Mouse (Mus musculus): Measurements from ENCODE around the gene Hist1h4i. TPM values are rescaled to one million over a fixed set of nuclear protein-coding genes. Genes with fewer than 3 reads are reported as not detected.
A peak's percentile ranks its signal among the peaks of the same experiment; 100 is the strongest.
"Not testable (repeated sequence)": the region's sequence is repeated elsewhere in the genome, so short reads cannot be mapped to it uniquely, and the experiment has no call there.

The Hist1h4i gene
- polyA plus RNA-seq, 1 experiment from 2014 or later = 20.1 TPM

DNA sequence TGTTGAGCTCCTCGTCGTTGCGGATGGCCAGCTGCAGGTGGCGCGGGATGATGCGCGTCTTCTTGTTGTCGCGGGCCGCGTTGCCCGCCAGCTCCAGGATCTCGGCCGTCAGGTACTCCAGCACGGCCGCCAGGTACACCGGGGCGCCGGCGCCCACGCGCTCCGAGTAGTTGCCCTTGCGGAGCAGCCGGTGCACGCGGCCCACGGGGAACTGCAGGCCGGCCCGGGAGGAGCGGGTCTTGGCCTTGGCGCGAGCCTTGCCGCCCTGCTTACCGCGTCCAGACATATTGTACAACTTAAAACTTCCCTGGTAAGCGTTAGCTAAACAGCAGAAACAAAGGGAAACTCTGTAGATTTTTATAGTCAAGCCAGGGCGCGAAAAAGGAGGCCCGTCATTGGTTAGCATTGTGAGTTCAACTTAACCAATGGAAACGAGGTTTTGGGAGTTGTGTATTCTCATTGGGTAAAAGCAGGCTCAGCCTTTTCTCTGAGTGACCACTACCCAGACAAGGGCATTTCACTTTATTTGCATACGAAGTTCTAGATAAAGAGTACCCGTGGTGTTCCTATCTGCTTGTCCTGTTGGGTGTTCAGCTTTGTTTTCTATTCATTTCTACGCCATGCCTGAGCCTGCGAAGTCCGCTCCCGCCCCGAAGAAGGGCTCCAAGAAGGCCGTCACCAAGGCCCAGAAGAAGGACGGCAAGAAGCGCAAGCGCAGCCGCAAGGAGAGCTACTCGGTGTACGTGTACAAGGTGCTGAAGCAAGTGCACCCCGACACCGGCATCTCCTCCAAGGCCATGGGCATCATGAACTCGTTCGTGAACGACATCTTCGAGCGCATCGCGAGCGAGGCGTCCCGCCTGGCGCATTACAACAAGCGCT lies 5.7 kb downstream of the Hist1h4i start, which contains the start of the genes Hist1h2ah and Hist1h2bk:
Gene Hist1h2ah, minus strand, starts transcription at position 302 of the 882 bp plus-strand sequence.
Gene Hist1h2bk, plus strand, starts transcription at position 604 of the 882 bp plus-strand sequence.
- not testable (repeated sequence) for H3K36me3 ChIP-seq, H3K27me3 ChIP-seq, H3K9me3 ChIP-seq
- Histone ChIP-seq H3K4me1 (replicated peaks) (peaks cover 27% of the 10 kb centered on the region), H3K4me2 (replicated peaks) (peak within 1 kb of the TSS; percentile 70), H3K9ac (replicated peaks) (peak within 1 kb of the TSS; percentile 57), H3K27ac (peak within 1 kb of the TSS; percentile 80), H3K4me3 (replicated peaks) (peak within 1 kb of the TSS; percentile 43)
- WGBS = under 1% methylated on average over 24 of the region's 69 CpGs
- peak; percentile 98 for ATAC-seq

DNA sequence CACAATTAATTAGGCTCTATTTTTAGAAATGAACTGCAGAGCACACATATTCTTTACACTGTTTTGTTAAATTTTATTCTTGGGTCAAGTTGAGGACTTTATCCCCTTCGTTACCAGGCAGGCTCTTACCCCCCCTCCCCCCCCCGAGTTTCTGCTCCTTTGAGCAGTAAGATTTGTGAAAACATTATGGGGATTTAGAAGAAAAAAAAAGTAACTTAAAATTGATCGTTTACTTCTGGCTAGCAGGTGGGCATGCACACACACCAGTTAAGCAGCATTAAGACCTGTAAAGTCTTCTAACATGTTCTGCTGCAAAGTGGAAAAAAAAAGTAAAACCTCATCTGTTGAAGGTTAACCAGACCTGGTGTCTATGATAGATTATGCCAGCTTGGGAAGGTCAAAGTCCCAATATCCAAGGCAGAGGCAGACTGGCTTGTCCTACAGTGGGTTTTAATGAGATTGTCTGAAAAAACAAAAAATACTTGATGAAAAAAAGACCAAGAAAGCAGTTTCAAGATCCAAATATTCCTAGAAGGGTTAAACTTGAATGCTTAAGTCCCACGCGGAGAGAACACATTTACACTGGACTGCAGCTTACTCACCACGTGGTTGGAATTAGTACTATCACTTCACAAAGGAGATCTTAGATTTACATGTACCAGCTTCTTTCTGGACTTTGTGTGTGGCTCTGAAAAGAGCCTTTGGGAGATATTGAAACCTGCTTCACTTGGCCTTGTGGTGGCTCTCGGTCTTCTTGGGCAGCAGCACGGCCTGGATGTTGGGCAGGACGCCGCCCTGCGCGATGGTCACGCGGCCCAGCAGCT lies 6.5 kb downstream of the Hist1h4i start:
- no peaks in the 10 kb centered on the region for H3K27me3 ChIP-seq
- no peak overlapping the region for H3K27ac ChIP-seq
- peak overlapping the region; percentile 70 for H3K4me2 ChIP-seq (replicated peaks)
- H3K36me3 ChIP-seq = no peaks in the 10 kb centered on the region
- no peaks in the 10 kb centered on the region for H3K9me3 ChIP-seq
- H3K4me3 ChIP-seq (replicated peaks) = peak overlapping the region; percentile 43
- under 1% methylated on average over 14 of the region's 14 CpGs for WGBS
- ATAC-seq = no peak
- H3K4me1 ChIP-seq (replicated peaks) = peaks cover 19% of the 10 kb centered on the region
- peak overlapping the region; percentile 54 for H3K9ac ChIP-seq (replicated peaks)

DNA sequence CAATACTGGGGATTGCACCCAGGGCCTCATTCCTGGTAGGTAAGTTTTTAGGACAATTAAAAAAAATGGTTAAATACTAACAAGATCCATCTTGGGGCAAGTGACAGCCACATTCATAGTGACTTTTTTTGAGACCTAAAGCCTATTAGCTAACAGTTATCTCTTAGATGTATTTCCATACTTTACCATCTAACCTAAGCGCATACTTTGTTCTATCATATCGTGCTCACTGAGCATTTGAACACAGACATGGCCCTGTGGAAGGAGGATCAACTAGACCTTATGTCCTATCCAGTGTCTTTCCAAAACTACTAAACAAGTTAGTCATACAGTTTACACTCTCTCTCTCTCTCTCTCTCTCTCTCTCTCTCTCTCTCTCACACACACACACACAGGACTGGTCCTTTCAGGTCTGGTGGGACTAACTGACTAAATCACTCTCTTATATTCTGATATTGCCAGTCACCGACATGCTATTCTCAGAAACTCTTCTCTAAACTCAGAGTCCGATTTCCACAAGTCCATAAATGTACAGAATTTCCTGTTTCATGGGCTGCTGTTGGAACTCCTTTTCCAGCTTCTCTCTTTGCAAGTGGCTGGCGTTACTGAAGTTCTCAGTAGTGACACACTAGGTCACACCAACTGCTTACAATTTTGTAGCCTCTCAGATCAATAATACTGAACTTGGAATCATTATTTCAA lies 7.3 kb downstream of the Hist1h4i start:
- H3K4me2 ChIP-seq (replicated peaks) = peak overlapping the region; percentile 70
- no peak overlapping the region for H3K27ac ChIP-seq
- H3K36me3 ChIP-seq = no peaks in the 10 kb centered on the region
- no peak for ATAC-seq
- WGBS = 52% methylated on average over 5 of the region's 5 CpGs
- peaks cover 19% of the 10 kb centered on the region for H3K4me1 ChIP-seq (replicated peaks)
- no peaks in the 10 kb centered on the region for H3K27me3 ChIP-seq
- H3K4me3 ChIP-seq (replicated peaks) = peak overlapping the region; percentile 43
- no peak overlapping the region for H3K9ac ChIP-seq (replicated peaks)
- no peaks in the 10 kb centered on the region for H3K9me3 ChIP-seq

DNA sequence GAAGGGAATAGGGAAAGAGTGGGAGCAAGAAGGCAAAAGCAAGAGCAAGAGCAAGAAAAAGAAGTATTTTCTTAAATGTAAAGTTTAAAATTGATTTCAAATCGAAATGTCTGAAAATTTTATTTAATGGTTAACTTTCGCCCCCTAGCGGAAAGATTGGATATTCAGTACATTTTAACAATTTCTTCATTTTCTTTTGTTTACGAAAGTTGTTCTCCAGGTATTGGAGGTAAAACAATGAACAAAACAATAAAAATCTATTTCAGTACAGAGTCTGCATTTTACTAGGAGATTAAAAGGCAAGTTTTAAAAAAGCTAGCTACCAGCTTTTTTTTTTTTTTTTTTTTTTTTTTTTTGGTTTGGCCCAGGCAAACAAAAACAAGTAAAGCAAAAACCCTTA lies 10.7 kb downstream of the Hist1h4i start:
- H3K4me3 ChIP-seq (replicated peaks) = no peak overlapping the region
- 19% methylated on average over 4 of the region's 4 CpGs for WGBS
- no peak overlapping the region for H3K4me2 ChIP-seq (replicated peaks)
- H3K4me1 ChIP-seq (replicated peaks) = peaks cover 20% of the 10 kb centered on the region
- no peak overlapping the region for H3K9ac ChIP-seq (replicated peaks)
- no peaks in the 10 kb centered on the region for H3K9me3 ChIP-seq
- no peak for ATAC-seq
- no peaks in the 10 kb centered on the region for H3K27me3 ChIP-seq
- H3K27ac ChIP-seq = no peak overlapping the region
- H3K36me3 ChIP-seq = no peaks in the 10 kb centered on the region

DNA sequence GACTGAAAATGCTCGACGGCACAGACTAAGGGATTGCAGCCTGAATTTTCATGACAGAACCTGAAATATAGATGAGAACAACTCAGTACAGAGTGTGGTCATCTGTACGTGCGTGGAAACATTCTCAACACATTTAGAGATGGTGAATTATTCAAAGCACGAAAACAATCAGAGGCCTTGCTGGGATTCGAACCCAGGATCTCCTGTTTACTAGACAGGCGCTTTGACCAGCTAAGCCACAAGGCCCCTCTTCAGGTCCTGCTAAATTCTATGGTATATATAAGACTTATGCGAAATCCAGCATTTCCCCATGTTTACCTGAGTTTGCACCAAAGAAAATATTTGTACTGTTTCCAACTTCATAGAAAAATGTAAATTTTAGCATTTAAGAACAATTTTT lies 11.2 kb downstream of the Hist1h4i start:
- WGBS = 28% methylated on average over 8 of the region's 8 CpGs

DNA sequence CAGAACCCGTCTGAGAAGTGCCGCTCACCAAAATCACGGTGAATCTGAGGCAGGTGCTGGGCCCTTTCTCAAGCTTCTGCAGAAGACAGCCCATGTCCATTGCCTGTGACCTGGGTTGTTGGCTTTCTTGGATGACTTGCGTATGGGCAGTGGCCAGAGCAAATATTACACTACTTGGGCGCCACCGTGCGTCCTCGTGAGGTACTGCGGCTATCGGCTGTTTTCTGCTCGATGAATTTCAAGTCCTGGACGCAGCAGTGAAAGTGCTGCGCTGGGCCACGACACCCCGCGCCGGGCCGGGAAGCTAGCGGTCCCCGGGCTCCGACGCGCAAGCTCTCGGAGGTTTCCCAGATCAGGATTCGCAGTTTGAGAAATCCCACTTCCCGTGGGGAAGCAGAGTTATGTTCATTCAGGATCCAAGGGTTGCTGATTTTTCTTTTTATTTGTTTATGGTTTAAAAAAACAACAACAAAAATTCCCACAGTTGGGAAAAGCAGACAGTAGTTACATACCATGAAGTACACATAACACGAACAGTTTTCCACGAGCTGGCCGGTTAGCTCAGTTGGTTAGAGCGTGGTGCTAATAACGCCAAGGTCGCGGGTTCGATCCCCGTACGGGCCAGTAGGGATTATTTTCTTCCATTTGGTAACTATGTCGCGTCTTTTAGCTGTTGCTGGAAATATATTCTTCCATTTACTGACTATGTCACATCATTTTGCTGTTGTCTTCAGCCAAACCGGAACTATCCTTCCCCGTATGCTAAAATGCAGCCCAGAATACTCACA lies 12.3 kb downstream of the Hist1h4i start:
- peak overlapping the region; percentile 71; the same call in 1 of the 2 replicates for H3K27ac ChIP-seq
- peak; percentile 79 for ATAC-seq
- peaks cover 5% of the 10 kb centered on the region for H3K27me3 ChIP-seq
- peak overlapping the region; percentile 52 for H3K4me3 ChIP-seq (replicated peaks)
- H3K9me3 ChIP-seq = no peaks in the 10 kb centered on the region
- peak overlapping the region; percentile 75 for H3K9ac ChIP-seq (replicated peaks)
- under 1% methylated on average over 40 of the region's 40 CpGs for WGBS
- H3K36me3 ChIP-seq = no peaks in the 10 kb centered on the region
- peak overlapping the region; percentile 64 for H3K4me2 ChIP-seq (replicated peaks)
- H3K4me1 ChIP-seq (replicated peaks) = peaks cover 12% of the 10 kb centered on the region

More for the DNA sequence above, 11.2 kb downstream of the Hist1h4i start:
- no peak overlapping the region for H3K9ac ChIP-seq (replicated peaks)
- no peak overlapping the region for H3K27ac ChIP-seq
- no peak overlapping the region for H3K4me2 ChIP-seq (replicated peaks)
- no peak overlapping the region for H3K4me3 ChIP-seq (replicated peaks)
- H3K9me3 ChIP-seq = no peaks in the 10 kb centered on the region
- H3K27me3 ChIP-seq = no peaks in the 10 kb centered on the region
- peaks cover 19% of the 10 kb centered on the region for H3K4me1 ChIP-seq (replicated peaks)
- ATAC-seq = no peak
- no peaks in the 10 kb centered on the region for H3K36me3 ChIP-seq

DNA sequence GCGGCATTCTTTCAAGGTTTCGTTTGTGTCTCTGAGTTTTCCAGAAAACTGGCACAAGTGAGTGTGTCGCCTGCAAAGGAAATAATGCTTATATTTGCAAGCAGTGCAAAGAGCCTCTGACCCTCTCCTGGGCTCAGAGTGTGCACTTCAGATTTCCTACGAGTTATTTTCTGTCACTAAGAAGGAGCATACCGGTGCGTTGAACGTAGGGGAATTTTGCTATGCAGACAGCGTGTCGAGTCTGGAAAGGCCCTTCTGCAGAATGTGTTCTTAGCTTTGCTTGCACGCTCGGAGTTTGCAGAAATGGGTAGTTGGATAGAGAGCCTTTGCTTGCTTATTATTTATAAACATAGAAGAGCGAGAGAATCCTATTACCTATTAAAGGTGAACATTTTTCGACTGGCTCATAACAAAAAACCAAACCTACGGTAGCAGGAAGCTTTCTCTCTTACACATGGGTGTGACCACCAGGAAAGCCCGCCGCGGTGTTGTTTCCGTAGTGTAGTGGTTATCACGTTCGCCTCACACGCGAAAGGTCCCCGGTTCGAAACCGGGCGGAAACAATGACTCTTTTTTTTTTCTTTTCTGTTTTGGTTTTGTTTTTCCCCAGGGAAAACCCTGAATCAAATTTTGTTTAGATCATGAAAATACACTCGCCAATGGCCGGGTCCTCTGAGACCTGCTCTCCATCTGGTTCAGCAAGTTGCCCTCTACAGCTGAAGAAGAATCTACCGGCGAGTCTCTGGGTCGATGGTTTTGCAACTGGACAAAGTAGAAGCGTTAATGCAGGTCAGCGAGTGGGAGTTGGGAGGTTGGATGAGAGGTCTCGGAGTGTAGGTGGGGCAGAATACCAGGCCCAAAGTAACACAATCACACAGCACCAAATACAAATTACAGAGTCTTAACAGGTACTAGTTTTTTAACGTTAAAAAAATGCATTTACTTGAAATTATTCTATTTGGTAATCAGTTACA lies 14.8 kb downstream of the Hist1h4i start:
- WGBS = 1% methylated on average over 35 of the region's 35 CpGs
- peak; percentile 9; the same call in 1 of the 2 replicates for ATAC-seq
- H3K4me3 ChIP-seq (replicated peaks) = peak overlapping the region; percentile 43
- H3K9ac ChIP-seq (replicated peaks) = peak overlapping the region; percentile 61
- peak overlapping the region; percentile 59 for H3K27ac ChIP-seq
- peaks cover 5% of the 10 kb centered on the region for H3K27me3 ChIP-seq
- H3K9me3 ChIP-seq = no peaks in the 10 kb centered on the region
- no peaks in the 10 kb centered on the region for H3K36me3 ChIP-seq
- H3K4me2 ChIP-seq (replicated peaks) = peak overlapping the region; percentile 65
- peaks cover 16% of the 10 kb centered on the region for H3K4me1 ChIP-seq (replicated peaks)

DNA sequence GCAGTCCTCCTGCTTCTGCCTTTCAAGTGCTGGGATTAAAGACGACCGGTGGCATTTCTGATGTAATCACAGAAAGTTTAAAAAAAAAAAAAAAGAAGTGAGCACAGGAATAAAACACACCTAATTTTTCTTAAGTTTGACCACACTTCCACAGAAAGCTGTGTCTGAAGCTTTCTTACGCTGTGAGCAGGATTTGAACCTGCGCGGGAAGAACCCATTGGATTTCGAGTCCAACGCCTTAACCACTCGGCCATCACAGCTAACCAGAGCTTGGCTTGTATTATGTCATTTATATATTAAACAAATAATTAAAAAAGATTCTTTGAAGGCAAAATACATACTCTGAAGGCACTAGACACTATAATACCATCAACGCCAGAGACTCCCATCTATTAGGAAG lies 18.9 kb downstream of the Hist1h4i start:
- Histone ChIP-seq H3K4me1 (replicated peaks) (peaks cover 31% of the 10 kb centered on the region), H3K9me3 (no peaks in the 10 kb centered on the region), H3K27ac (no peak overlapping the region), H3K4me3 (replicated peaks) (peak overlapping the region; percentile 43), H3K4me2 (replicated peaks) (peak overlapping the region; percentile 58), H3K27me3 (peaks cover 42% of the 10 kb centered on the region), H3K9ac (replicated peaks) (no peak overlapping the region), H3K36me3 (no peaks in the 10 kb centered on the region)
- ATAC-seq = peak; percentile 61; the same call in 1 of the 2 replicates
- 1% methylated on average over 9 of the region's 9 CpGs for WGBS

DNA sequence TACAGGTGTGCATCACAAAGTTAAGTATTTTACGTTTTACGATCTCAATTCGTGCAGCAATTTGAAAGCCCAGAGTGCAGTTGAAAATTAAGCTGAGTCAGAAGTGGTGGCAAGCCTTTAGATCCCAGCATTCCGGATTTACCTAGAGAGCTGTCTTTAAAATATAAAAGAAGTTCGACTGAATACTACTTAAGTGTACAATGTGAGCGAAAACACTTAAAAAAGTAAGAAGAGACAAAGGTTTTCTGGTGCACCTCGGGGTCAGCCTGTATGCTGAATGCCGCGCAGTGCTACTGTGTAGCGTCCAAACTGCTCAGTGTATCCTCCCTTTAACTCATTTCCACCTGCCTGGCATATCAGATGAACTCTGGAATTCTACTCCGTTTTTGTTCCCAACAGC lies 19.6 kb downstream of the Hist1h4i start:
- peak overlapping the region; percentile 43 for H3K4me3 ChIP-seq (replicated peaks)
- no peak overlapping the region for H3K27ac ChIP-seq
- under 1% methylated on average over 11 of the region's 11 CpGs for WGBS

DNA sequence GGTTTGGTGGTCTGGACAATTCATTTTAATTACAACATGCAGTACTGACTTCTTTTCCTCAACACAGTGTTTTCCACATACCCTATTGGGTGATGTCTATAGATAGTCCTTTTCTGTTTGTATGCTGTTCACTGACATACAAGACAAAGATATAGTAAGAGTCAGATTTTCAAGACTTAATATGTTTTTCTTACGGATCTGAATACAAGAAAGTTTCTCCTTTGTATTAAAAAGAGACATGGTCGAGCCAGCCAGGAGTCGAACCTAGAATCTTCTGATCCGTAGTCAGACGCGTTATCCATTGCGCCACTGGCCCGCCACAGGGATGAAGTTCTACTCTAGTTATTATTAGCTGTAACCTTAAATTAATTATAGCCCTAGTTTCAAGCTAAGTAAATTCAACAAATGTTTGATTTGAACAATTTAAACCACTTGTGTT lies 20.2 kb downstream of the Hist1h4i start:
- Histone ChIP-seq H3K36me3 (no peaks in the 10 kb centered on the region), H3K27ac (no peak overlapping the region), H3K4me1 (replicated peaks) (peaks cover 26% of the 10 kb centered on the region), H3K9ac (replicated peaks) (no peak overlapping the region), H3K4me2 (replicated peaks) (peak overlapping the region; percentile 58), H3K4me3 (replicated peaks) (peak overlapping the region; percentile 43), H3K27me3 (peaks cover 52% of the 10 kb centered on the region), H3K9me3 (no peaks in the 10 kb centered on the region)
- WGBS = 0% methylated on average over 8 of the region's 8 CpGs
- ATAC-seq = no peak

More for the DNA sequence above, 19.6 kb downstream of the Hist1h4i start:
- Histone ChIP-seq H3K36me3 (no peaks in the 10 kb centered on the region), H3K9me3 (no peaks in the 10 kb centered on the region), H3K27me3 (peaks cover 46% of the 10 kb centered on the region), H3K9ac (replicated peaks) (no peak overlapping the region), H3K4me1 (replicated peaks) (peaks cover 29% of the 10 kb centered on the region), H3K4me2 (replicated peaks) (peak overlapping the region; percentile 58)
- ATAC-seq = no peak
